Mouse (Mus musculus) layer of hippocampus, adult 2 months (tissue): ENCODE measurements at regions not wholly inside any gene's neighbourhood (a gene's known extent, or its start where the extent isn't known, plus 50 kb on each side); places are given as distances from the start of the nearest gene placed in this dataset.
A peak's percentile ranks its signal among the peaks of the same experiment; 100 is the strongest.

Experiments
- DNase-seq, 2 experiments: peaks; one replicate each; pipeline ENCODE4 v3.0.0; 2022; ENCODE audit warnings: low spot score in 2 of 2
- H3K27ac ChIP-seq: fragments of 200-600 bp; 2 replicates; pipeline ENCODE4 v1.8.1; 2022
- H3K4me3 ChIP-seq: fragments of 200-600 bp; 2 replicates; pipeline ENCODE4 v1.8.1; 2022; ENCODE audit warnings: mild to moderate bottlenecking
- CTCF ChIP-seq: fragments of 200-600 bp; conservative IDR thresholded peaks from 2 replicates; pipeline ENCODE4 v1.8.1; 2022; ENCODE audit warnings: antibody characterized with exemption, mild to moderate bottlenecking, moderate library complexity

- DNase-seq = no peak
- H3K27ac ChIP-seq = no peak overlapping the region
- TF ChIP-seq CTCF = no peak
- H3K4me3 ChIP-seq = no peak overlapping the region
Measured at GRCm38 (mm10) chr2:9757770-9758420, 123.2 kb upstream of the 4930412O13Rik start.

GRCm38 (mm10) chr2:9758983-9759382, 122.1 kb upstream of the 4930412O13Rik start:
- Histone ChIP-seq H3K27ac (no peak overlapping the region), H3K4me3 (no peak overlapping the region)
- TF ChIP-seq CTCF = no peak
- DNase-seq = no peak

GRCm38 (mm10) chr2:9759389-9760104, 121.5 kb upstream of the 4930412O13Rik start:
- TF ChIP-seq CTCF = no peak
- H3K4me3 ChIP-seq = no peak overlapping the region
- no peak for DNase-seq
- H3K27ac ChIP-seq = no peak overlapping the region

GRCm38 (mm10) chr2:9780159-9780558, 100.9 kb upstream of the 4930412O13Rik start:
- Histone ChIP-seq H3K27ac (no peak overlapping the region), H3K4me3 (no peak overlapping the region)
- DNase-seq = no peak
- no peak for TF ChIP-seq CTCF

GRCm38 (mm10) chr2:9782698-9783097, 98.4 kb upstream of the 4930412O13Rik start:
- no peak for TF ChIP-seq CTCF
- DNase-seq = no peak
- no peak overlapping the region for H3K4me3 ChIP-seq
- no peak overlapping the region for H3K27ac ChIP-seq

GRCm38 (mm10) chr2:9791970-9792369, 89.1 kb upstream of the 4930412O13Rik start:
- DNase-seq = no peak
- H3K27ac ChIP-seq = no peak overlapping the region
- no peak for TF ChIP-seq CTCF
- H3K4me3 ChIP-seq = no peak overlapping the region

GRCm38 (mm10) chr2:9792381-9792780, 88.7 kb upstream of the 4930412O13Rik start:
- Histone ChIP-seq H3K27ac (no peak overlapping the region), H3K4me3 (no peak overlapping the region)
- DNase-seq = no peak
- TF ChIP-seq CTCF = no peak

- Histone ChIP-seq H3K4me3 (no peak overlapping the region), H3K27ac (no peak overlapping the region)
- DNase-seq = no peak
- no peak for TF ChIP-seq CTCF
Measured at GRCm38 (mm10) chr2:9795401-9795800, 85.7 kb upstream of the 4930412O13Rik start.

- Histone ChIP-seq H3K4me3 (no peak overlapping the region), H3K27ac (no peak overlapping the region)
- no peak for TF ChIP-seq CTCF
- no peak for DNase-seq
Measured at GRCm38 (mm10) chr2:9801484-9801883, 79.6 kb upstream of the 4930412O13Rik start.

- peak in 1 of 2 experiments; percentile 2 for DNase-seq
Measured at GRCm38 (mm10) chr2:9804306-9804705, 76.7 kb upstream of the 4930412O13Rik start.

GRCm38 (mm10) chr2:9805590-9805989, 75.5 kb upstream of the 4930412O13Rik start:
- H3K27ac ChIP-seq = no peak overlapping the region
- TF ChIP-seq CTCF = no peak
- DNase-seq = no peak
- no peak overlapping the region for H3K4me3 ChIP-seq

More at GRCm38 (mm10) chr2:9804306-9804705, 76.7 kb upstream of the 4930412O13Rik start:
- no peak overlapping the region for H3K4me3 ChIP-seq
- no peak overlapping the region for H3K27ac ChIP-seq
- TF ChIP-seq CTCF = no peak
